11 mouse cellular contexts compared by ENCODE assay signal in genomic region chr19:24523476-24524313, GRCm38 (mm10). TPM values are rescaled to one million over a fixed set of nuclear protein-coding genes. Genes with fewer than 3 reads are reported as not detected.
DNase-seq lines count a peak whose midpoint lies in the region; ATAC-seq and TF ChIP-seq lines count a peak whose summit lies in the region.
"Had no signal": no experiment of that assay in that cellular context is flagged by ENCODE, and none has a peak within 500 bp of the region (broad histone marks: within the 10 kb centered on the region; RNA-seq: fewer than 3 reads in every experiment).

No protein-coding gene starts in this region.

- TF ChIP-seq CTCF in small intestine, adult 2 months (IDR thresholded peaks at IDR 0.05; ENCODE audit: extremely low read depth, insufficient read length, insufficient replicate concordance, low read depth, low read length), result no peak

- peak overlapping the region; percentile 50 for H3K27ac ChIP-seq in small intestine, adult 2 months (ENCODE audit: insufficient read depth, low read depth, low read length)
- H3K27ac ChIP-seq: embryonic facial prominence, embryonic 12.5 days; heart, embryonic 13.5 days had no signal

- H3K9me3 ChIP-seq in megakaryocyte, embryonic 14.5 days, result no peaks in the 10 kb centered on the region
- H3K9me3 ChIP-seq: embryonic facial prominence, embryonic 12.5 days; heart, embryonic 13.5 days had no signal

- DNase-seq in cerebellum, postnatal 36 days, result peak; percentile 90 to 94
- peak; percentile 36 to 54 for DNase-seq in layer of hippocampus, postnatal 25 days (ENCODE audit: extremely low spot score in 1 of 2, low spot score in 1 of 2)
- no peak for DNase-seq in thymus, postnatal 25 days
- DNase-seq in embryo, embryonic 10 days (ENCODE audit: low spot score), result no peak
- DNase-seq in thymus, postnatal 10 days (ENCODE audit: low spot score in 2 of 2), result no peak
- DNase-seq: adrenal gland, adult 8-10 months had no signal

- no peak for TF ChIP-seq POLR2A in small intestine, adult 2 months (IDR thresholded peaks at IDR 0.05; ENCODE audit: low read depth, low read length)

- H3K27me3 ChIP-seq in megakaryocyte, embryonic 14.5 days (replicated peaks), result no peaks in the 10 kb centered on the region
- no peaks in the 10 kb centered on the region for H3K27me3 ChIP-seq in small intestine, adult 2 months (ENCODE audit: control insufficient read depth, insufficient read depth, low read length)
- H3K27me3 ChIP-seq: embryonic facial prominence, embryonic 12.5 days; heart, embryonic 13.5 days had no signal

- peak overlapping the region; percentile 31 for H3K4me3 ChIP-seq in megakaryocyte, embryonic 14.5 days (replicated peaks)
- no peak overlapping the region for H3K4me3 ChIP-seq in small intestine, adult 2 months (ENCODE audit: low read depth, low read length)
- H3K4me3 ChIP-seq: embryonic facial prominence, embryonic 12.5 days; heart, embryonic 13.5 days had no signal

- ATAC-seq in megakaryocyte, adult 5-6 weeks (ENCODE audit: poor library complexity, severe bottlenecking), result no peak

- peaks cover 75% of the 10 kb centered on the region for H3K4me1 ChIP-seq in megakaryocyte, embryonic 14.5 days
- H3K4me1 ChIP-seq in small intestine, adult 2 months (ENCODE audit: control insufficient read depth, insufficient read depth, insufficient read length, low read length), result peaks cover 53% of the 10 kb centered on the region; the same call in 1 of the 2 replicates
- H3K4me1 ChIP-seq: embryonic facial prominence, embryonic 12.5 days had no signal

- H3K36me3 ChIP-seq in megakaryocyte, embryonic 14.5 days (replicated peaks; ENCODE audit: low read length), result peaks cover 30% of the 10 kb centered on the region
- H3K36me3 ChIP-seq in small intestine, adult 2 months (ENCODE audit: control insufficient read depth, insufficient read depth, low read length), result no peaks in the 10 kb centered on the region
- H3K36me3 ChIP-seq: embryonic facial prominence, embryonic 12.5 days; heart, embryonic 13.5 days had no signal

- WGBS in small intestine, adult 2 months, result 59% methylated on average over 15 of the region's 15 CpGs

RNA-seq across cellular contexts. Expression of gene Pip5k1b, which starts 32.0 kb away (rescaled TPM):
- 6.9 and 8.0 TPM in 2 replicates for polyA plus RNA-seq in megakaryocyte, embryonic 14.5 days (2012; ENCODE audit: insufficient read depth, low replicate concordance)
- total RNA-seq in megakaryocyte, adult 5-6 weeks (2015), result 4.9 and 6.2 TPM in 2 replicates
- total RNA-seq in megakaryocyte, adult 5-6 weeks (2017), result 4.4 and 4.8 TPM in 2 replicates
- 10 to 100 TPM; 63.7 to 64.4 TPM for total RNA-seq in layer of hippocampus, postnatal 25 days (2021)
- polyA plus RNA-seq in small intestine, adult 2 months (2012; rRNA removed), result 7.1 and 23.3 TPM in 2 replicates

RNA-seq across cellular contexts. Expression of gene Fam122a, which starts 46.5 kb away (rescaled TPM):
- 16.1 and 22.2 TPM in 2 replicates for polyA plus RNA-seq in megakaryocyte, embryonic 14.5 days (2012; ENCODE audit: insufficient read depth, low replicate concordance)
- 30.1 and 31.3 TPM in 2 replicates for total RNA-seq in megakaryocyte, adult 5-6 weeks (2015)
- total RNA-seq in megakaryocyte, adult 5-6 weeks (2017), result 5.9 and 8.3 TPM in 2 replicates
- total RNA-seq in layer of hippocampus, postnatal 25 days (2021), result 10 to 100 TPM; 31.4 to 39.5 TPM
- 16.3 and 22.6 TPM in 2 replicates for polyA plus RNA-seq in small intestine, adult 2 months (2012; rRNA removed)

Comparison
In these comparisons a context has a peak if more than half of its experiments do, and no peak if none do; other contexts are left out.
1. DNase-seq: peak in cerebellum, postnatal 36 days (2 of 2) and layer of hippocampus, postnatal 25 days (2 of 2); none in thymus, postnatal 25 days (single experiment), embryo, embryonic 10 days (single experiment) and thymus, postnatal 10 days (0 of 2).
2. RNA of gene Pip5k1b, which starts 32.0 kb away (total RNA-seq): 63.7 to 64.4 TPM in layer of hippocampus, postnatal 25 days; 4.4 to 6.2 TPM in megakaryocyte, adult 5-6 weeks; every median in the first group is over 4 times any median in the second.